Mouse (Mus musculus) cerebellum, adult 2 months (tissue): ENCODE data around the gene Fhl2. TPM values are rescaled to one million over a fixed set of nuclear protein-coding genes. Genes with fewer than 3 reads are reported as not detected.

Source experiments
- DNase-seq, 2 experiments: peaks; one replicate each; pipeline ENCODE4 v3.0.0; 2021
- H3K27ac ChIP-seq: fragments of 200-500 bp; 2 replicates; pipeline ENCODE4 v1.5.1; 2012; ENCODE audit warnings: low read length, control low read depth, inconsistent platforms; ENCODE audit not compliant: insufficient read depth
- H3K27me3 ChIP-seq: fragments of 200-500 bp; 2 replicates; pipeline ENCODE4 v1.6.1; 2012; ENCODE audit warnings: inconsistent platforms, mild to moderate bottlenecking, low read length, moderate library complexity; ENCODE audit not compliant: control insufficient read depth, insufficient read depth
- H3K4me1 ChIP-seq: fragments of 200-500 bp; 2 replicates; pipeline ENCODE4 v1.6.1; 2011; ENCODE audit warnings: low read length; ENCODE audit not compliant: control insufficient read depth, insufficient read depth
- H3K4me3 ChIP-seq: fragments of 200-500 bp; replicated peaks from 2 replicates; pipeline ENCODE3; 2011; ENCODE audit warnings: mild to moderate bottlenecking, low read depth, low read length, control low read depth; ENCODE audit not compliant: insufficient read depth
- CTCF ChIP-seq: fragments of 200-500 bp; IDR thresholded peaks from 2 replicates; pipeline ENCODE4 v1.5.1; 2011; ENCODE audit warnings: low read depth, mild to moderate bottlenecking, control low read depth, low read length, moderate library complexity, borderline replicate concordance; ENCODE audit not compliant: insufficient read depth
- POLR2A ChIP-seq: fragments of 200-500 bp; IDR thresholded peaks from 2 replicates; pipeline ENCODE4 v1.6.1; 2011; ENCODE audit warnings: low read length, control low read depth, borderline replicate concordance; ENCODE audit not compliant: insufficient read depth
- WGBS: fragments of 180-500 bp; shearing (Covaris S2); methylation state at CpG from one replicate; pipeline ENCODE4 v1.1.7; 2018; 5-methylcytosine and 5-hydroxymethylcytosine counted together
- polyA plus RNA-seq: library from polyadenylated mRNA; depleted of rRNA; stranded (reverse); fragments of >200 nt; gene quantifications from 2 replicates; pipeline ENCODE4 v1.2.3, GENCODE M21; 2012

Gene Fhl2
- polyA plus RNA-seq, 1 experiment = 6.2 TPM

DNA sequence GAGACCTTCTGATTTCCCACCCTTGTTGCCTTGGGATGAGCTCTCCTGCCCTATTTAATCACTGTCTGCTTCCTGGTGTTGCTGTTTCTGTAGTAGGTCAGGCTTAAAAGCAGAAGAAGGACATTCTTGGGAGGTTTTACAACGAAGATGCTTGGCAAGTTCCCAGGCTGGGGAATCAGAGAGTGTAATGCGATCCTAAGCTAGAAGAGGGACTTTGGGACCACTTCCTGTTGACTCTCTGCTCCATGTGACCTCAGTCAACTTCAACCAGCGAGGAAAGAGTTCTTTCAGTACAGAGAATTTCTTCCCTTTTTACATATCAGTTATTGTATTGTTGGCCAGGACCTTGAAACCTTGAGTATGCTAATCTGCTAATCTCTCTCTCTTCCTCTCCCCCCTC, 25.7 kb downstream of the Fhl2 start:
- Histone ChIP-seq H3K4me1 (no peaks in the 10 kb centered on the region), H3K27ac (no peak overlapping the region), H3K27me3 (no peaks in the 10 kb centered on the region), H3K4me3 (no peak overlapping the region)
- no peak for DNase-seq
- TF ChIP-seq POLR2A = no peak
- 38% methylated on average over 3 of the region's 3 CpGs for WGBS

DNA sequence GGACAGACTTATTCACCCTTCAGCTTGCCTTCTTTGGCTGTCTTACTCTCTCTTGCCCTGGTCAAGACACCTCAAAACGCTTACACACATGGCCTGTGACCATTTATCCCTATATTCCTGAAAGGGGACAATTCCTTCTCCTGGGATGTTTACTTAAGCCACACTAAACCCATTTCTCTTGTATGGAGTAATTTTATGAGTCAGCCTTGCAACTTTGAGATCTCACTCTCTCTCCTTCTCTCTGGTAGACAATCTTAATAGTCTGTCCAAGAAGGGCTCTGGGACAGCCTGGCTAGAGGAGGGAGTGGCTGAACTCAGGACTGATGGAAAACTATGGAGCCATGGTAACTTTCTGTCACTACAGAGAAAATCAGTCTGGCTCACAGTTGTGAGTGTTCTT, 27.1 kb downstream of the Fhl2 start:
- 91% methylated on average over 1 of the region's 1 CpGs for WGBS
- no peaks in the 10 kb centered on the region for H3K4me1 ChIP-seq

DNA sequence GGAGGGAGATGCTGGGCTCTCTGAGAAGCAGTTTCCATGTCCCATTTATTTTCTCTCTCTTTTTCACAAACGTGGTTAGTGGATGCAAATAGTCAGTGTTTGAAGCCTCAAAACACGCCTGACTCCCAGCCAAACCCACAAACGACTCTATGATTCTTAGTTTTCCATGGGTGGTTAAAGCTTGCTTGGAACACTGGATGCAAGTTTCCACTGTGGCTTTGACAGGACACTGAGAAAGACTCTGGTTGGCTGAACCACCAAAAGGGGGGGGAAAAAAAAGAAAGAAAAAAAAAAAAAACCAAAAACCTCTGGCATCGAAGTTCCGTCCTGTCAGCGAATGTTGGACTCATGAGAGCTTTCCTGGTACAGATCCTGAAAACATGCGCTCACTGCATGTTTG, 27.6 kb downstream of the Fhl2 start:
- Histone ChIP-seq H3K4me1 (no peaks in the 10 kb centered on the region), H3K4me3 (no peak overlapping the region), H3K27ac (no peak overlapping the region), H3K27me3 (no peaks in the 10 kb centered on the region)
- WGBS = 74% methylated on average over 7 of the region's 7 CpGs
- TF ChIP-seq POLR2A (no peak), CTCF (no peak)
- DNase-seq = no peak

More for the DNA sequence above, 27.1 kb downstream of the Fhl2 start:
- no peaks in the 10 kb centered on the region for H3K27me3 ChIP-seq
- DNase-seq = no peak
- H3K27ac ChIP-seq = no peak overlapping the region
- no peak overlapping the region for H3K4me3 ChIP-seq
- TF ChIP-seq POLR2A (no peak), CTCF (no peak)

DNA sequence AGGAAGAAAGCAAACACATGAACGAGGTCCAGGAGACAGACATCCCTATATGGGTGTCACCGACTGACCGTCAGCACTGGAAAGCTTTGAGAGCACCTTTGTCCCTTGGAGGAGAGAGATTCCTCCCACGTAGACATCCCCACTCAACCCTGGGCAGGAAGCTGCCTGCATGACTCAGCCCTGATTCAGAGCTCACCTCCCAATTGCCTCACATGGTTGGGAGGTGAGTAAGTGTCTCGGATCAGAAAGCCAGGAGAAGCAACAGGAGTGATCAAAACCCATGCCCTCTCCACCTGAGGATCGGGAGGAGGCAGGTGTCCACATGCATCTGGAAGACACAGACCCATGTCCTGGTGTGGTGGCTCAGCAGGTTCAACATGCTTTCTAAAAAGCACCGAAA, 28.2 kb downstream of the Fhl2 start:
- DNase-seq = no peak
- no peak overlapping the region for H3K27ac ChIP-seq
- TF ChIP-seq CTCF (no peak), POLR2A (no peak)
- H3K4me3 ChIP-seq = no peak overlapping the region
- H3K27me3 ChIP-seq = no peaks in the 10 kb centered on the region
- 88% methylated on average over 7 of the region's 7 CpGs for WGBS
- H3K4me1 ChIP-seq = no peaks in the 10 kb centered on the region

DNA sequence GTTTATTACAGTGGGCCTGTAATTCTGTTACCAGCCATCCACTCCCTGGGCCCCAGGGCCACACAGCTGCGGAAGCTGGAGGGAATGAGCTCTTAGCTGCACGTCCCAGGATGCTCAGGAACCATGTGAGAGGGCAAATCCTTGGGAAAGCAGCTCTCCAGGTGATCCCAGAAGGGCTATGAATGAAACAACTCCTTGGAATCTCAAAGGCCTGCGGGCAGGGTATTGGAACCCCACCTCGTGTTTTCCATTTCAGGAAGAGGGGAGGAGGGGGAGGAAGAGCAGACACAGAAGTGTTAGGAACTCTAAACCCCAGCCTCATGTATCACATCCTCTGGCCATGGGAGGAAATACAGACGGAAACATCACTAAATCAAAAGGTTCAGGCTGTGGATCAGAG, 28.8 kb downstream of the Fhl2 start:
- H3K27me3 ChIP-seq = no peaks in the 10 kb centered on the region
- no peak for DNase-seq
- WGBS = 63% methylated on average over 5 of the region's 5 CpGs
- no peaks in the 10 kb centered on the region for H3K4me1 ChIP-seq
- H3K27ac ChIP-seq = no peak overlapping the region
- no peak overlapping the region for H3K4me3 ChIP-seq
- no peak for TF ChIP-seq CTCF
- TF ChIP-seq POLR2A = no peak

DNA sequence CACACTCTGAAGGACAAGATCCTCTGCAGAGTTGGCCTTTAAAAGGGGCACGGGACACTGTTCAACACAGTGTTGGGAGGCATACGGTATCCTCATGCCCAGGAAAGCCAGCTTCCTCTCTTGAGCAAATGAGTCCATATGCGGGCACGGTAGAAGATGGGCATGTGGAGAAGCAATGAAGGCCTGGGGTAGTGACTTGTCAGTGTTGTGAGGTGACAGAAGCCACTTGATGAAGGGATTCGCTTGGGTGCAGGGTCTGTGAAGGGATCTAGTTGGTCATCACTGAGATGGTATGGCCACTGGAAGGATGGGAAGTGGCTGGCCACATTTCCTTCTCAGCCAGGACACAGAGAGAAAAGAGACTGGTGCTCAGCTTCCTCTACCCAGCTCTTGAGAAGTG, 32.2 kb downstream of the Fhl2 start:
- Histone ChIP-seq H3K4me3 (no peak overlapping the region), H3K27me3 (no peaks in the 10 kb centered on the region), H3K4me1 (no peaks in the 10 kb centered on the region), H3K27ac (no peak overlapping the region)
- DNase-seq = no peak
- no peak for TF ChIP-seq POLR2A
- 94% methylated on average over 5 of the region's 5 CpGs for WGBS

DNA sequence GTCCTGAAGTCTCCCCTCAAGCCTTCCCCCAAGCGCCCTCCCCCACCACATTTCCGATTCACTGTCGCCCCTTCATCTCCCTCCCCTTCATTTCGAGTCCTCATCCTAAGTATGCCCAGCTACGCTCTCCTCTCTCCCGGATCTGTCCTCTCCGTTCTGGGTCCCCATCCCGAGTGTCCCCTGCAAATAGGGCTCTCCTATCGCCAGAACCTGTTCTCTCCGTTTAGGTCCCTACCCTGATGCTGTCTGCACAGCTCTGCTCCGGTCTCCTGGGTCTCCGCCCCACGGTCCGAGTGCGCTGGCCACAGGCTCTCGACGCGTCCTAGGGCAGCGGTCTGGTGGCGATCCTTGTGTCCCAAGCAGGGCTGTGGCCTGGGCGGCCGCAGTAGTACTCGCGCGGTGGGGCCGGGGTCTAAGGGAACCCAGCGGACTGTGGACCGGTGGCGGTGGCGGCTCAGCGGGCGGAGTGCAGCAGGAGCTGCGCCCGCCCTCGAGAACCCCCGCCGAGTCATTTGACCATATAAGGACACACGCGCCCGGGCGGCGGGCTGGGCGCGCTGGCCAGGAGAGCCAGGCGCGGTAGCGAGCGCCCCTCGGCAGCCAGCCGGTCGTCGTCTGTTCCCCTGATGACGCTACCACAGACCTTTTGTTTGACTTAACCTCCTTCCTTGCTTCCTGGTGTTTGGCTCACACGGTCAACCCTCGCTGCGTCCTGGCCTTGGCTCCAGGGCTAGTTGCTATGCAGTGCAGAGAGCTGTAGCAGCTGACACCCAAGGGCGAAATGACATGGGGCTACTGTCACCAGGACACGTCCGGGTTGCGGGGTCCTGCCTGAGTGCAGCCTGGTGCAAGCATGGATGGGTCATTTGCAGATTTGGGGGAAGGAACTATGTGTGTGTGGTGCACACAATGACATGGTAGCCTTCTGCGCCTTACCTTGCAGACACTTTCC, 33.0 kb downstream of the Fhl2 start:
- WGBS = 3% methylated on average over 61 of the region's 61 CpGs
- TF ChIP-seq CTCF = no peak
- TF ChIP-seq POLR2A = no peak
- Histone ChIP-seq H3K4me1 (no peaks in the 10 kb centered on the region), H3K27me3 (no peaks in the 10 kb centered on the region), H3K27ac (no peak overlapping the region), H3K4me3 (peak overlapping the region; percentile 46)
- peak; percentile 43 to 48 for DNase-seq

DNA sequence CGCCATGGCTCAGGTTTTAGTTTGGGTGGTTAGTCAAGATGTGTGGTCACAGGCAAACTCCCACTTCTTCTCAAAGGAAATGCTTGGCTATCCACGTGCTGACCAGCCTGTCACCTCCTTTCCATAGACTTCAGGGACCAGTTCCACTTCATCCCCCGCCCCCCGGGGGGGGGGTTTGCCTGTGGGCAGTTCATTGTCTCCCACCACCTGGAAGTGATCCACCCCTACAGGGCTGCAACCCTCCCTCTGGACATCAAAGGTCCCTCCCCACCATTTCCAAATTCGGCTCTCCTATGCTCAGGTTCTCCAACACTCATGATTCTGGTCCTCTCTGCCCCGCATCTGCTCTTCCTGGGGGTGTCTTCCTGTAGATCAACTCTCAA, 33.7 kb downstream of the Fhl2 start:
- 4% methylated on average over 6 of the region's 6 CpGs for WGBS
- Histone ChIP-seq H3K27me3 (no peaks in the 10 kb centered on the region), H3K4me1 (no peaks in the 10 kb centered on the region), H3K4me3 (peak overlapping the region; percentile 37), H3K27ac (no peak overlapping the region)
- TF ChIP-seq CTCF = no peak
- no peak for TF ChIP-seq POLR2A
- no peak for DNase-seq
